Mouse (Mus musculus): Measurements from ENCODE around the gene Glp1r.

The Glp1r gene

DNA sequence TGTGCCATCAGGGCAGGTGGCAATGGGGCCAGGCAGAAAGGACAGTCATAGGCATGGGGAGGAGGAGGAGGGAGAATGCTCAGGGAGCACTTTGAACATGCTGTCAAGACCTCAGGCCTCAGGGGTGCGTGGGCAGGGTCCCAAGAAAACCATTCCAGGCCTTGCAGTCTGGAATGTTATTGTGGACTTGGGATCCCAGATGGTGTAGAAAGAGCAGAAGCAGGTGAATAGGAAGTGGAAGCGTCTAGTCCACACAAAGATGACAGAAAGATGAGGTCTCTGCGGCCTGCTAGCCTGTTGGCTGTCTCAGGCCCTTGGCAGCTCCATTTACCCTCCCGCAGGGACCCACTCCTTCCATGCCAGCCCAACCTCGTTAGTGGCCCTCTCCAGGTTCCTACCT lies 10.9 kb downstream of the Glp1r start:
- in situ Hi-C loops (cut with MboI, MseI), result no loop called here

DNA sequence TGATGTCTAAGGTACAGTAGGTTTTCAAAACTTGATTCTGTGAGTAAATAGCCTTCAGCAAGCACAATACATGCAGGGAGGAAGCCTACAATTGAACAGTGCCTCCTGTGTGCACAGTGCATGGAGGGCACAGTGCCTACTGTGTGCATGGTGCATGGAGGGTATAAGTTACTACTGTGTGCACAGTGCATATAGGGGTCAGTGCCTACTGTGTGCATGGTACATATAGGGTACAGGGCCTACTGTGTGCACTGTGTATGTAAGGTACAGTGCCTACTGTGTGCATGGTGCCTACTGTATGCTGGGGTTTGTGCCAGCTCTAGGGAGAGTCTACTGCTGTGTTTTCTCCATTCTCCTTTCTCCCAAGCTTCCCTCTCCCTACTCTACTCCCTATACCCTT lies 12.6 kb downstream of the Glp1r start:
- in situ Hi-C loops (cut with MboI, MseI), result no loop called here

DNA sequence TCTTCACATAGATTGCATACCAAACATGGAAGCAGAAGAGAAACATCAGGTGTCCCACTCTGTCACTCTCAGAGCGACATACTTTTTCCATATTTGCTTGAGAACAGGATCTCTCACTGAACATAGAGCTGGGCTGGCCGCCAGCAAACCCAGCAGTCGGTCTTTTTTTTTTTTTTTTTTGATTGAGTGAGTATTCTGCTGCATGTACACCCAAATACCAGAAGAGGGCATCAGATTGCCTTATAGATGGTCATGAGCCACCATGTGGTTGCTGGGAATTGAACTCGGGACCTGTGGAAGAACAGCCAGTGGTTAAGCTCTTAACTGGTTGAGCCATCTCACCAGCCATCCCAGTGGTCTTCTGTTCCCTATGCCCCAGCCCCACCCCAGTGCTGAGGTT lies 21.9 kb downstream of the Glp1r start:
- in situ Hi-C loops (cut with MboI, MseI), result no loop called here

DNA sequence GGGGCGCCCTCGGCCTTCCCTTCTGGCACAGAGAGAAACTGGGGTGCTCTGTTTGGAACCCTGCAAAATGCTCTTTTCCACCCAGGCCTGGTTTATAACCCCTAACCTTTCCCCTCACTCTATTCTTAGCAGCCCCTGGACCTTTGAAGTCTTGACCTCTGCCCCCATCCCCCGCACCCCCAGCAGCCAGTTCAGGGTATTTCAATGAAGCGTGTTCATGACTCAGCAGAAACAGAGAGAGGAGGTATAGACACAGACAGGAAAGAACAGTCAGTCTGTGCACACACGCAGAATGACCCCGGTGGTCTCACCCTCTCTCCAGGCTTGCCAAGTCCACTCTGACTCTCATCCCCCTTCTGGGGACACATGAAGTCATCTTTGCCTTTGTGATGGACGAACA lies 29.2 kb downstream of the Glp1r start:
- in situ Hi-C loops (cut with MboI, MseI), result no loop called here

DNA sequence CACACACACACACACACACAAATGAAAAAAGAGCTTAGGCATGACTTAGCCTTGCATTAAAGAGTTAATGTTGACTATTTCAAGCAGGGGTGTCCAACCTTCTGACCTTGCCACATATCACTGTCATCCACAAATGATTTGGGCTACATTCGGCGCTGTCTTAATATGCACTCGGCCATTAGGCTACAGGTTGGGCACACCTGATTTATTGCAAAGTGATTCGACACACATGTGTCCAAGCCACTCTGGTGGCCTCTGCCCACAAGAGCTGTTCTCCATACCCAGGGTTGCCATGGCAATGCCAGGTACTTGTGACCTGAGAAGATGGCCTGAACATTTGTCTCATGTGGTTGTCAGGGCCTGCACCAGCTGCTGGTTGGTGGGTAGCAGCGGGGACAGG lies 31.2 kb downstream of the Glp1r start:
- in situ Hi-C loops (cut with MboI, MseI), result no loop called here

DNA sequence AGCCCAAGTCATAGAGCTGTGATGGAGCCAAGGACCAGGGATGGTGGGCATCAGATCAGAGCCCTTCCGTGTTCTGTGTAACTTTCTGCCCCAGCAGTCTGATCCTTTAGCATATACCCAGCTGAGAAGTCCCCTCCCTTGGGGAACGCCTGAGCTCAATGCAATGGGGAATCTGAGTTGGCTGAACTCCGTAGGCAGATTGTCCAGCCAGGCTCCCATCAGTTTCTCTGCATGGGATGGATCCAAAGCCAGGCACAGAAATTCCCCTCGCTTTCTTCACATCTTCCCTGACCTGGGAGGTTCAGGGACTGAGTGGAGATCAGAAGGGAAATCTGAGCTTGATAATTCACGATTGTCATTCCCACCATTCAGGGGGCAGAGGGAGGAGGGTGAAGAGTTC lies 33.7 kb downstream of the Glp1r start:
- in situ Hi-C loops (cut with MboI, MseI), result no loop called here

DNA sequence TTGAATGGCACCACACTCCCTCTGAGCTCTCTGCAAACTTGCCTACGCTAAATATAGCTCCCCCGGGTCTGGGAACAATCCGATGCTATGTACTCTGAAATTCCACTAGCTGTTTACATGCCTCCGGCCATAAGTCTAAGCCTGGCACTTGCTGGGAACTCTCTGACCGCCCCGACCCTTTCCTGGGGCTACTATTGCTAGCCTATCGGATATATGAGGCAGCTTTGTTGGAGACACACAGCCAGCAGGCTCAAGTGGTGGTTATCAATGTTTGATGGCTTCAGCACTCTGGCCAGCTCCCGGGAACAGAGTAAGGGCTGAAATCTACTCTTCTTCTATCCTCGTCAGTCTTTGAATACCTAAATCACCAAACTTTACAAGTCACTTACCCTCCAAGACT lies 36.9 kb downstream of the Glp1r start:
- in situ Hi-C loops (cut with MboI, MseI), result no loop called here

DNA sequence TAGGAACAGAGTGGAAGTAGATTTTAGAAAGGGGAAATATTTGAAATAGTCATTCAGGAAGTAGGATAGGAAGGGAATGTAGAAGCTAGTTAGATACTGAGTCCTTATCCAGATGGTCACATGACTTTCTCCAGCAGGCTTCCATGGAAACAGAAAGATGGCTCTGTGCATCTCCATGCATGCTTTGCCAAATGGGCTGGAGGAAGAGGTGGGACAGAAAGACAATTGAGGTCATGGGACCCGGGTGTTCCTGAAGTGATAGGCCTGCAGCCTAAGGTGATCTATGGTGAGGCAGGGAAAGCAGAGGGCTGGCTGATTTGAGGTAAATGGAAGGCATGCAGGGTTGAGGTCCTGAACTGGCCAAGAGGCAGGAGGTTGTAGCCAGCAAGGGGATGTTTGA lies 46.8 kb downstream of the Glp1r start:
- in situ Hi-C loops (cut with MboI, MseI), result loop anchor here (5.0 kb wide), 1 partner anchor 201 kb away; no protein-coding TSS in a partner anchor

DNA sequence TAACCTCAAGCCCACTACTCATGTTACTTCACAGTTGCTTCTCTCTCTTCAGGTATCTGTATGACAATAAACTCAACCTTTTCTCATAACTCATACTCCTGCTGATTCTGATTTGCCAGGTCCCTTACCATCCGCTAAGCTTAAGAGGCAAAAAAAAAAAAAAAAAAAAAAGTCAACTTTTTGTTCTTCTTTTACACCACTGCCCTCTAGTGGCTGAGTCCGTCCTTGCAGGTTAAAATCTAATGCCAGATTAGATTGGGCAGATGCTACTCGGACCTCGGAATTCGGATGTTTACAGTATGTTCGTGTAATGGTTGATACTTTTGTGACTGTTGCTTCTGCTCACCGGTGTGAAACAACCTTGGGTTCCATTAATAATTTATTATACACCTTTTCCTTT lies 49.2 kb downstream of the Glp1r start:
- in situ Hi-C loops (cut with MboI, MseI), result loop anchor here (10.0 kb wide), 1 partner anchor 126 kb away; no protein-coding TSS in a partner anchor

DNA sequence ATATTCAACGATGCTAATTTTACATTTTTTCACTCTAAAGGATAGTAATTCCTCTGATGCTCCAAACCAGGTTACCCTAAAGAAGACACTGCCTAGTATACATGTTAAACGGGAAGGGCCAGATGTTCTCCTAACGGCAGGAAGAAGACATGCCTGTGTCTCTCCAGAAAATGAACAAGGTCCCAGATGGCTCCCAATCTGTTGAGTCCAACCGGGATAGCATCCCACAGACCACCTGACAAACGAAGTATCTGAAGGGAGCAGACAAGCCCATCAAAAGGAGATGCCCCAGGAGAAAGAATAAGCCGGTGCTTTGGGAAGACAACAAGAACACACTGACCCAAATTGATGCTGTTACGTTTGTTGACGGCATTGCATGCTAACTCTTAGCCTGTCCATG lies 50.0 kb downstream of the Glp1r start:
- in situ Hi-C loops (cut with MboI, MseI), result loop anchor here (10.0 kb wide), 1 partner anchor 127 kb away; no protein-coding TSS in a partner anchor

DNA sequence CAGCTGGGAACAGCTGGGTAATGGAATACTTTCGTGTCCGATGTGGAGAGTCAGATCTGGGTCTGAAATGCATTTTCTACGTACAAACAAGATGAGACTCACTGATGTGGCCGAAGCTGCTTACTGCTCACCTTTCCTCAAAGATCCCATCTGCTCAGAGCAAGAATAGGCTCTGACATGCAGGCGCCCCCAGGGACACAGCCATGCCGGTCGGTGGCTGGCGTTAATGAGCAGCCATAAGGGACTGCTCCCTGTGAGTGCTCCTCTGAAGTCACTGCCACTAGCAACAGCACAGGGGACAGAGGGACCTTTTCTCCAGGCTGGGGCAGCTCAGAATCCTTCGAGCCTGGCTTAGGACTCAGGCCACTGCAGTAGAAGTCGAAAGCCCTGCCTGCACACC lies 52.7 kb downstream of the Glp1r start, which contains the start of gene Umodl1:
Umodl1 (plus strand) TSS at position 301 of the 400 bp plus-strand sequence.
- in situ Hi-C loops (cut with MboI, MseI), result loop anchor here (10.0 kb wide), 1 partner anchor 130 kb away; no protein-coding TSS in a partner anchor

DNA sequence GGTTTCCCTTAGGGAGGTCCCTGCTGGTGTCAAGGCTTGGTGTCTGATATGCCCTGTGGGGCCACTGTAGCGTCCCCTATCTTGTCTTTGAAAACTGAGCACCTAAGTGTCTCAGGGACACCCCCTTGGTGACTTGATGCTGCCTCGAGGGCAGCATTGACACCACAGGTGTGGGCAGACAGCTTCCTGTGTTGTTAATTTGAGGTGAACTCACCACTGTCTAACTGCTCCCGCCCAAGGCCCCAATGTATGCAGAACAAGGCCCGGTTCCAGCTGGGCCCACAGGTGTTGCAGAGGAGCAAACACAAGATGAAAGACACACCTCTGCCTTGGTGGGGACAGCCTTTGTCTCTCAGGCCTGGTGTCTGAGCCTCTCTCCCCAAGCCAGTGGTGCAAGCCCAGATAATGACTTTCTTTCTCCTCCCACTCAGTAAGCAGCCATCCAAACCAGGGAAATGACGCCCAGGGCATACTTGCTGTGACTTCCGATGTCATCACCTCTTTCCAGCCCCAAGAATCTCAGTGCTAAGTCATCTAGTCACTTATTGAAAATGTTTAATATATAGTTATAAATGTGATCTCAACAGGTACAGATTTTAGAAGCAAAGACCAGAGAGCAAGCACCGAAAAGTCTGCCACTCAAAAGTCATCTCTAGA lies 60.4 kb downstream of the Glp1r start:
- in situ Hi-C loops (cut with MboI, MseI), result no loop called here

DNA sequence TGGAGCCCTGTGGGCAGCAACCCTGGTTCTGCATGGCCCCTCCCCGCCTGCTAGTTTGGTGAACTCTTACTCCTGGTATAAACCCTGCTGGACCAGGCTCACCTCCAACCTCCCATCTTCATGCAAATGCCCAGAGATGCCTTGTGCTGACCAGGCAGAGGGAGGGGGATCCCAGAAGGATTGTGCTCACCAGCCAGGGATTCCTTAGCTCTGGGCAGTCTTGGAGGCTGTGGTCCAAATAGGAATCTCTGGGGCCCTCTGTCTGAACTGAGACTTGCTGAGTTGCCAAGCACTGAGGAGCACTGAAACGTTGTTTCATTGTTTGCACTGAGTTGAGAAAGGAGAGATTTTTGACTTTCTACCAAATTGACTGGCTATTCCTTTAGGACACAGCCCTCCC lies 61.3 kb downstream of the Glp1r start:
- in situ Hi-C loops (cut with MboI, MseI), result no loop called here

DNA sequence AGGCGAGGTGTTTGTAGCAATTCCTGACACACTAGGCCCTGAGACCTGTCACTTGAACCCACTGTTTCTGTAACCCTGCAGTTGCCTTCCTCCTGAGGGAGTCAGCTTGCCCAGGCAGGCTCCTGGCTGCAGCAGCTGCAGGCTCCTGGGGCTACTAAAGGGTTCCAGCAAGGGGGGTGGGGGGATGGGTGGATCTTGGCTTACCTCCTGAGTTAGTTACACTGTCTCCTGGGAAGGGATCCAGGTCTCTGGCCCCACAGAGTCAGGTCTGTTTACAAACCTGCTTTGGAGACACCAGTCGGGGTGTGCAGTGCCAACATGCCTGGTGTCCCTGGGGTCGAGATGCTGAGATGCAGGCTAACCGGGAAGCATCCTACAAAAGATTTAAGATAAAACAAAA lies 68.4 kb downstream of the Glp1r start:
- in situ Hi-C loops (cut with MboI, MseI), result no loop called here

DNA sequence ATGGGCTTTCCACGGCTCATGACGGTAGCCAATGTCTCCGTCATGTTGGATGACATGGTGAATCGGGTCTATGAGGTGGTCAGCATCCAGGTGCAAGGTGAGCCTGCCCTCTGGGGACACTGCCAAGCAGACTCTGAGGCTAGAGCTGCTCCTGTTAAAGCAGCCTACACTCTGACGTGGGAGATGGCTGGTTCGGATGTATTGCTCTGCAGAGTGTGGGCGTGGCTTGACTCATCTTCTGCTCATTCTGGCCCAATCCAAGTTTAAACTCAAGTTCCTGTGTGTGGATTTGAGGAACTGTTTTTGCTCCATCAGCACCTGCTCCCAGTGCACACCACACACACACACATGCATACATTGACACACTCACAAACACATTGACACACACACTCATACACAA lies 70.3 kb downstream of the Glp1r start:
- in situ Hi-C loops (cut with MboI, MseI), result no loop called here

DNA sequence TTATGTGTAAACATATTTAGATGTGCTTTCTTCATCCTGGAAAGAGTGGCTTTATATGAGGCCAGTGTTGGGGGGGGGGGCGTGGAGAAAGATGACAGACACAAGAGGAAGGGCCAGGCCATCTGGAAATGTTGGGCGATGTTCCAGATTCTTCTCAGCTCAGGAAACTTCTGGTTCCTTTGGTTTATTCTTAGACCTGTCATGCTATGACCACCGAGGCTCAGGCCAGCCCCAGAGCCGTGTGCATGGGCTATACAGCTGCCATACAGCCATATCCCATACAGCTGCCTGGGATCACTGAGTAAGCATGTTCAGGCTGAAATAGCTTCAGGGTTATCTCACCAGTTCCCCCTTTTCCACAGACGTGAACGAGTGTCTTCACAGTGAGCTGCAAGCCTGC lies 71.7 kb downstream of the Glp1r start:
- in situ Hi-C loops (cut with MboI, MseI), result no loop called here

DNA sequence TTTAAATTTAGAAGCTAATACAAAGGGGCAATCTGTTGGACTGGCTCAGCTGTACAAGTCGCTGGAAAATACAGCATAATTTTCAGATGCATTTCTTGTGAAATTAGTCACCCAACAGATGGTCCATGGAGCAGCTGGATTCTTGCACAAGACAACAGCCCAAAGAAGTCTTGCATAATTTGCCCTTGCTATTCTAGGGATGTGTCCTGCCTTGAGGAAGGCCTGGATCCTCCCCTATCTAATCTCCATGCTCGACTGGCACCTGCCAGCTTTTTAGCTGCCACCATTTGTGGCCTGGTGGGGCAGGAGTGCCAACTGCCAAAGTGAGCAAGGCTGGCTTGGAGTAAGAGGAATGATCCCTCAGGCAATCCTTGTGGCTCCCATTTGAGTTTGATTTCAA lies 75.7 kb downstream of the Glp1r start:
- in situ Hi-C loops (cut with MboI, MseI), result no loop called here

DNA sequence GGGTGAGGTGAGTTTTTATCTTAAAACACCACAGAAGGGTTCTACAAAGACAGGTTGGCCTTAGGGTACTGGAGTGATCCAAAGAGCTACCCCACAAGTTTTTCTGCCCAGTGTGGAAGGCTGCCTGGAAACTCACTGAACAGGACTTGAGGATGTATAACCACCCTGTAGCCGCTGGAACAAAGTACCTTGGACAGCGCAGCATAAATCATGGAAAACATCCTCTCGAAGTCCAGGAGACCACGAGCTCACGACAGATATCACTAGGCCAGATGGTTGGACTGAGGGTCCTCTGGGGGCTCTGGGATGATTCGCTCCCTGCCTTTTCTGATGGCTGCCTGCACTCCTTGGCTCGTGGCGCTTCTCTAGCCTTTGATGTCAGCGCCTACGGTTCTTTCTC lies 76.9 kb downstream of the Glp1r start:
- in situ Hi-C loops (cut with MboI, MseI), result no loop called here

DNA sequence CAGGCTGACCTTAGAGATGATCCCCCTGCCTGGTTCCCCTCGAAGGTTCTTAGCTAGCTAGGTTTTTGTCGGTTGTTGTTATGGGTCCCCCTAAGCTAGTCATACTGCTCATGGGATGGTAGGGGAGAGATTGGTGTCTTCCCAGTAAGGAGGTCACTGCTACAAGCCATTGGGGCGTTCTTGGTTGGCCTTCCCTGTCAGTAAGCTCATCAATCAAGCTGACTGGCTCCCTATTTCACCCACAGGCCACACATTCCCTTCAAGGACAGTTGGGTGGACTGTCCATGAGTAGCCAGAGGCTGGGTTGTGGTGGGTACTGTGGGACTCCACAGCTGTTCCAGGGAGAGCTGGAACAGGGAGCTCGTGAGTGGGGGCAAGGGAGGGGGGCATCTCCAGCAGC lies 81.9 kb downstream of the Glp1r start:
- in situ Hi-C loops (cut with MboI, MseI), result no loop called here

DNA sequence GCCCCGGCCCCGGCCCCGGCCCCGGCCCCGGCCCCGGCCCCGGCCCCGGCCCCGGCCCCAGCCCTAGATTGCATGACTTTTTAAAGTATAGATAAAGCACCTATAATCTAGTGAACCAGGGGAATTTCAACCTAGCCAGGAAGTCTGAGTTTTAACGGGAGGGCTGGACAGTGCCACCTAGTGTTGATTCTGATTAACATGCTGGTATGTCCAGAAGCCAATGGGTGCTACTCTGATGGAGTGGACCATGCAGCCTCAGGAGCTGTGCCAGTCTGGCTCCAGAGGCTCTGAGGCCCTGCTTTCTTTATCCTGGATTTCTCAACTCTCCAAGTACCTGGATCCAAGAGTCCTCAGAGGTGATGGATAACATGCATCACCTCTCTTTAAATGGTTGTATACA lies 88.6 kb downstream of the Glp1r start:
- in situ Hi-C loops (cut with MboI, MseI), result no loop called here
